Mouse (Mus musculus): ENCODE measurements around the gene Ppt2. TPM values are rescaled to one million over a fixed set of nuclear protein-coding genes. Genes with fewer than 3 reads are reported as not detected.

The Ppt2 gene
- polyA plus RNA-seq, 1 experiment from 2014 or later: 24.9 TPM

- Histone ChIP-seq H3K4me1 (ENCODE audit: insufficient read depth, low read depth, low read length) (peaks cover 30% of the 10 kb centered on the region; the same call in 1 of the 2 replicates), H3K4me3 (ENCODE audit: low read depth, low read length) (peak within 1 kb of the TSS; percentile 23), H3K36me3 (ENCODE audit: insufficient read depth, low read length) (peaks cover 4% of the 10 kb centered on the region; the same call in 1 of the 2 replicates), H3K9ac (replicated peaks; ENCODE audit: low read depth) (peak within 1 kb of the TSS; percentile 42), H3K27me3 (replicated peaks; ENCODE audit: insufficient read depth, low read length) (no peaks in the 10 kb centered on the region), H3K4me2 (replicated peaks; ENCODE audit: low read depth, low read length) (peak within 1 kb of the TSS; percentile 96), H3K9me3 (ENCODE audit: low read length) (no peaks in the 10 kb centered on the region), H3K27ac (ENCODE audit: low read length) (peak within 1 kb of the TSS; percentile 97)
- ATAC-seq (peak; percentile 23), DNase-seq (ENCODE audit: low spot score) (peak; percentile 90)
- TF ChIP-seq EP300 (IDR thresholded peaks at IDR 0.05) (peak; percentile 48; the same call in 1 of the 2 replicates), CTCF (IDR thresholded peaks at IDR 0.05) (no peak)
- WGBS: 6% methylated on average over 6 of the region's 7 CpGs
Observed at GRCm38 (mm10) chr17:34589681-34590101, 38.6 kb downstream of the Ppt2 start, which contains the start of gene Gpsm3. Gene Gpsm3 (plus strand): TSS chr17:34589806.

- no peaks in the 10 kb centered on the region for H3K9me3 ChIP-seq (ENCODE audit: low read length)
- H3K36me3 ChIP-seq (ENCODE audit: insufficient read depth, low read length): no peaks in the 10 kb centered on the region
- TF ChIP-seq EP300 (IDR thresholded peaks at IDR 0.05) (no peak), CTCF (IDR thresholded peaks at IDR 0.05) (no peak)
- H3K4me1 ChIP-seq (ENCODE audit: insufficient read depth, low read depth, low read length): peaks cover 30% of the 10 kb centered on the region; the same call in 1 of the 2 replicates
- peak overlapping the region; percentile 96 for H3K4me2 ChIP-seq (replicated peaks; ENCODE audit: low read depth, low read length)
- H3K27me3 ChIP-seq (replicated peaks; ENCODE audit: insufficient read depth, low read length): no peaks in the 10 kb centered on the region
- DNase-seq (ENCODE audit: low spot score) (no peak), ATAC-seq (no peak)
- H3K4me3 ChIP-seq (ENCODE audit: low read depth, low read length): peak overlapping the region; percentile 14
- no peak overlapping the region for H3K9ac ChIP-seq (replicated peaks; ENCODE audit: low read depth)
- 26% methylated on average over 7 of the region's 7 CpGs for whole genome bisulfite sequencing
- H3K27ac ChIP-seq (ENCODE audit: low read length): peak overlapping the region; percentile 97
Observed at GRCm38 (mm10) chr17:34589206-34589605, 39.1 kb downstream of the Ppt2 start.

- ATAC-seq: no peak
- Histone ChIP-seq H3K9ac (replicated peaks; ENCODE audit: low read depth) (no peak overlapping the region), H3K4me1 (ENCODE audit: insufficient read depth, low read depth, low read length) (peaks cover 30% of the 10 kb centered on the region; the same call in 1 of the 2 replicates), H3K9me3 (ENCODE audit: low read length) (no peaks in the 10 kb centered on the region), H3K4me3 (ENCODE audit: low read depth, low read length) (peak overlapping the region; percentile 14; the same call in 1 of the 2 replicates), H3K4me2 (replicated peaks; ENCODE audit: low read depth, low read length) (peak overlapping the region; percentile 96), H3K27ac (ENCODE audit: low read length) (peak overlapping the region; percentile 97; the same call in 1 of the 2 replicates), H3K36me3 (ENCODE audit: insufficient read depth, low read length) (no peaks in the 10 kb centered on the region), H3K27me3 (replicated peaks; ENCODE audit: insufficient read depth, low read length) (no peaks in the 10 kb centered on the region)
- DNase-seq (ENCODE audit: low spot score): no peak
- no peak for TF ChIP-seq EP300 (IDR thresholded peaks at IDR 0.05)
- no peak for TF ChIP-seq CTCF (IDR thresholded peaks at IDR 0.05)
- WGBS: 57% methylated on average over 3 of the region's 3 CpGs
Observed at GRCm38 (mm10) chr17:34588767-34589166, 39.5 kb downstream of the Ppt2 start.

- WGBS: 3% methylated on average over 19 of the region's 19 CpGs
- Histone ChIP-seq H3K27ac (ENCODE audit: low read length) (peak overlapping the region; percentile 89), H3K27me3 (replicated peaks; ENCODE audit: insufficient read depth, low read length) (no peaks in the 10 kb centered on the region), H3K36me3 (ENCODE audit: insufficient read depth, low read length) (no peaks in the 10 kb centered on the region), H3K4me1 (ENCODE audit: insufficient read depth, low read depth, low read length) (peaks cover 30% of the 10 kb centered on the region; the same call in 1 of the 2 replicates), H3K9me3 (ENCODE audit: low read length) (no peaks in the 10 kb centered on the region), H3K4me2 (replicated peaks; ENCODE audit: low read depth, low read length) (peak overlapping the region; percentile 94), H3K9ac (replicated peaks; ENCODE audit: low read depth) (peak overlapping the region; percentile 60), H3K4me3 (ENCODE audit: low read depth, low read length) (peak overlapping the region; percentile 50)
- DNase-seq (ENCODE audit: low spot score) (no peak), ATAC-seq (no peak)
- TF ChIP-seq EP300 (IDR thresholded peaks at IDR 0.05) (no peak), CTCF (IDR thresholded peaks at IDR 0.05) (no peak)
Observed at GRCm38 (mm10) chr17:34587814-34588213, 40.5 kb downstream of the Ppt2 start.

GRCm38 (mm10) chr17:34587423-34587811 is 40.9 kb downstream of the Ppt2 start:
- WGBS: under 1% methylated on average over 32 of the region's 50 CpGs
- ATAC-seq: peak; percentile 86
- no peak for TF ChIP-seq CTCF (IDR thresholded peaks at IDR 0.05)
- no peak for TF ChIP-seq EP300 (IDR thresholded peaks at IDR 0.05)
- Histone ChIP-seq H3K36me3 (ENCODE audit: insufficient read depth, low read length) (no peaks in the 10 kb centered on the region), H3K9ac (replicated peaks; ENCODE audit: low read depth) (peak overlapping the region; percentile 60), H3K4me2 (replicated peaks; ENCODE audit: low read depth, low read length) (peak overlapping the region; percentile 94), H3K27ac (ENCODE audit: low read length) (peak overlapping the region; percentile 89), H3K4me1 (ENCODE audit: insufficient read depth, low read depth, low read length) (peaks cover 30% of the 10 kb centered on the region; the same call in 1 of the 2 replicates), H3K4me3 (ENCODE audit: low read depth, low read length) (peak overlapping the region; percentile 50), H3K9me3 (ENCODE audit: low read length) (no peaks in the 10 kb centered on the region), H3K27me3 (replicated peaks; ENCODE audit: insufficient read depth, low read length) (no peaks in the 10 kb centered on the region)
- DNase-seq (ENCODE audit: low spot score): peak; percentile 98

GRCm38 (mm10) chr17:34586796-34587422 is 41.4 kb downstream of the Ppt2 start:
- 3% methylated on average over 37 of the region's 38 CpGs for WGBS
- TF ChIP-seq EP300 (IDR thresholded peaks at IDR 0.05) (no peak), CTCF (IDR thresholded peaks at IDR 0.05) (no peak)
- ATAC-seq: peak; percentile 72
- peak; percentile 94 for DNase-seq (ENCODE audit: low spot score)
- no peaks in the 10 kb centered on the region for H3K36me3 ChIP-seq (ENCODE audit: insufficient read depth, low read length)
- peak overlapping the region; percentile 94 for H3K4me2 ChIP-seq (replicated peaks; ENCODE audit: low read depth, low read length)
- peak overlapping the region; percentile 60 for H3K9ac ChIP-seq (replicated peaks; ENCODE audit: low read depth)
- H3K27ac ChIP-seq (ENCODE audit: low read length): peak overlapping the region; percentile 89
- peaks cover 30% of the 10 kb centered on the region; the same call in 1 of the 2 replicates for H3K4me1 ChIP-seq (ENCODE audit: insufficient read depth, low read depth, low read length)
- H3K27me3 ChIP-seq (replicated peaks; ENCODE audit: insufficient read depth, low read length): no peaks in the 10 kb centered on the region
- H3K9me3 ChIP-seq (ENCODE audit: low read length): no peaks in the 10 kb centered on the region
- H3K4me3 ChIP-seq (ENCODE audit: low read depth, low read length): peak overlapping the region; percentile 50
